Mouse (Mus musculus): ENCODE results near the gene Mrap.

DNA sequence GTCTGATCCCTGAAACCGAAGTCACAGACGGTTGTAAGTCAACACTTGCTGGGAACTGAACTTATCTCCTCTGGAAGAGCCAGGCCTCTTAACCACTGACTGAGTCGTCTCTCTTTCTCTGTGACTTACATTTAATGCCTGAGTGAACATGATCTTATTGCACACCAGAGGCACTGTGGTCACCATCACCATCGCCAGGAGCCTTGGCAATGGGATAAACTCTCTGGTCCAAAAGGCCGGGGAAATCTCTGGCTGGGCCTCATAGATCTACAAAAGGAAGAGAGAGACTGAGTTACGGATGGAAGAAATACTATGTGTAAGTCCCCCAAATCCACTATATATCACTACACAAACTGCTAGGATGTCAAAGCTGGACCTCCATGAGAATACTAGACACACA is 52.9 kb downstream of the Mrap start:
- no peak for TF ChIP-seq CTCF (IDR thresholded peaks at IDR 0.05; ENCODE audit: control insufficient read depth, insufficient read depth, insufficient replicate concordance, low read depth, low read length)
- TF ChIP-seq POLR2A (IDR thresholded peaks at IDR 0.05; ENCODE audit: control insufficient read depth, low read depth, low read length), result no peak

All from testis, adult 2 months (tissue).